Mouse (Mus musculus) midbrain, postnatal 0 days (tissue): Measurements from ENCODE around the gene Itpr1. TPM values are rescaled to one million over a fixed set of nuclear protein-coding genes. Genes with fewer than 3 reads are reported as not detected.

Source experiments
- ATAC-seq: fragments of 200-750 bp; cut with Nextera tagmentation; 2 replicates; pipeline ENCODE4 v1.8.0; 2017; ENCODE audit warnings: moderate number of reproducible peaks, mild to moderate bottlenecking, moderate TSS enrichment, moderate library complexity; ENCODE audit not compliant: low FRiP score
- DNase-seq: peaks from one replicate; pipeline ENCODE4 v3.0.0-alpha.2; 2015; ENCODE audit warnings: low spot score
- H3K27ac ChIP-seq: fragments of 300-500 bp; sonication (generic); 2 replicates; pipeline ENCODE4 v1.5.1; 2014; ENCODE audit warnings: low read depth, mild to moderate bottlenecking, low read length, mixed read lengths
- H3K27me3 ChIP-seq: fragments of 300-500 bp; sonication (generic); 2 replicates; pipeline ENCODE4 v1.6.1; 2014; ENCODE audit warnings: low read length, control low read depth, mixed read lengths; ENCODE audit not compliant: insufficient read depth
- H3K36me3 ChIP-seq: fragments of 300-500 bp; sonication (generic); 2 replicates; pipeline ENCODE4 v1.6.1; 2014; ENCODE audit warnings: low read length, control low read depth, mixed read lengths; ENCODE audit not compliant: insufficient read depth
- H3K4me1 ChIP-seq: fragments of 300-500 bp; sonication (generic); 2 replicates; pipeline ENCODE4 v1.6.1; 2014; ENCODE audit warnings: mild to moderate bottlenecking, control low read depth, antibody characterized with exemption, low read length, mixed read lengths; ENCODE audit not compliant: insufficient read depth
- H3K4me2 ChIP-seq: fragments of 300-500 bp; sonication (generic); 2 replicates; pipeline ENCODE4 v1.6.1; 2014; ENCODE audit warnings: low read depth, mild to moderate bottlenecking, low read length, mixed read lengths; ENCODE audit not compliant: poor library complexity, severe bottlenecking
- H3K4me3 ChIP-seq: fragments of 300-500 bp; sonication (generic); 2 replicates; pipeline ENCODE4 v1.5.1; 2014; ENCODE audit warnings: low read depth, mild to moderate bottlenecking, low read length, moderate library complexity
- H3K9ac ChIP-seq: fragments of 300-500 bp; sonication (generic); replicated peaks from 2 replicates; pipeline ENCODE4 v1.6.1; 2014; ENCODE audit warnings: mild to moderate bottlenecking, low read length, moderate library complexity, mixed read lengths; ENCODE audit not compliant: poor library complexity, severe bottlenecking
- H3K9me3 ChIP-seq: fragments of 300-500 bp; sonication (generic); 2 replicates; pipeline ENCODE4 v1.6.1; 2016; ENCODE audit warnings: low read length, control low read depth
- CTCF ChIP-seq: IDR thresholded peaks from 2 replicates; pipeline ENCODE4 v1.5.1; 2016; ENCODE audit warnings: antibody characterized with exemption, mild to moderate bottlenecking
- WGBS: fragments of 180-500 bp; shearing (Covaris S2); extraction: QIAGEN DNeasy Blood & Tissue Kit; methylation state at CpG from one replicate; pipeline ENCODE4 v1.1.7; 2014; 5-methylcytosine and 5-hydroxymethylcytosine counted together
- polyA plus RNA-seq: library from polyadenylated mRNA; unstranded; fragments of >200 nt; fragmentation: Nextera tagmentation; extraction: Ambion mirVana; gene quantifications from 2 replicates; pipeline ENCODE4 v1.2.1, GENCODE M21; 2015
- total RNA-seq: library from RNA; depleted of rRNA; stranded (reverse); fragments of >200 nt; gene quantifications from 2 replicates; pipeline ENCODE4 v1.2.3, GENCODE M21; 2014; rRNA removed

The Itpr1 gene
- total RNA-seq (16.7 and 23.2 TPM in 2 replicates), polyA plus RNA-seq (2.4 and 3.3 TPM in 2 replicates)

GRCm38 (mm10) chr6:108212881-108213295, at the start of gene Itpr1:
Gene Itpr1 (plus strand): TSS chr6:108213096.
- peak; percentile 99 for ATAC-seq
- DNase-seq, result peak; percentile 98
- Histone ChIP-seq H3K9ac (peak within 1 kb of the TSS; percentile 52), H3K27me3 (no peaks in the 10 kb centered on the region), H3K4me2 (peak within 1 kb of the TSS; percentile 94), H3K27ac (no peak within 1 kb of the TSS), H3K9me3 (no peaks in the 10 kb centered on the region), H3K4me3 (peak within 1 kb of the TSS; percentile 63), H3K36me3 (no peaks in the 10 kb centered on the region), H3K4me1 (no peaks in the 10 kb centered on the region; the same call in 1 of the 2 replicates)
- WGBS, result 1% methylated on average over 27 of the region's 27 CpGs
- TF ChIP-seq CTCF, result no peak

- Histone ChIP-seq H3K4me3 (no peak overlapping the region), H3K9me3 (no peaks in the 10 kb centered on the region), H3K4me1 (no peaks in the 10 kb centered on the region), H3K27ac (no peak overlapping the region), H3K27me3 (no peaks in the 10 kb centered on the region), H3K9ac (no peak overlapping the region), H3K4me2 (no peak overlapping the region), H3K36me3 (no peaks in the 10 kb centered on the region)
- no peak for TF ChIP-seq CTCF
- DNase-seq (no peak), ATAC-seq (no peak)
- 64% methylated on average over 5 of the region's 5 CpGs for WGBS
These were observed 48.0 kb upstream of the Itpr1 start for GRCm38 (mm10) chr6:108164935-108165334.

- Histone ChIP-seq H3K36me3 (no peaks in the 10 kb centered on the region), H3K27me3 (no peaks in the 10 kb centered on the region), H3K4me2 (no peak overlapping the region), H3K27ac (no peak overlapping the region), H3K4me3 (no peak overlapping the region), H3K9me3 (no peaks in the 10 kb centered on the region), H3K9ac (no peak overlapping the region), H3K4me1 (no peaks in the 10 kb centered on the region)
- DNase-seq (no peak), ATAC-seq (no peak)
- TF ChIP-seq CTCF, result no peak
- 92% methylated on average over 2 of the region's 2 CpGs for WGBS
These were observed 47.3 kb upstream of the Itpr1 start for GRCm38 (mm10) chr6:108165598-108165997.

- H3K27ac ChIP-seq, result no peak overlapping the region
- H3K4me1 ChIP-seq, result no peaks in the 10 kb centered on the region
- 77% methylated on average over 7 of the region's 7 CpGs for WGBS
- no peak overlapping the region for H3K4me3 ChIP-seq
- TF ChIP-seq CTCF, result no peak
- no peak for DNase-seq
- no peak overlapping the region for H3K4me2 ChIP-seq
- H3K9ac ChIP-seq, result no peak overlapping the region
- H3K9me3 ChIP-seq, result no peaks in the 10 kb centered on the region
- no peaks in the 10 kb centered on the region for H3K27me3 ChIP-seq
- ATAC-seq, result no peak
- H3K36me3 ChIP-seq, result peaks cover 9% of the 10 kb centered on the region; the same call in 1 of the 2 replicates
These were observed 44.8 kb upstream of the Itpr1 start for GRCm38 (mm10) chr6:108167946-108168680.

- 93% methylated on average over 6 of the region's 6 CpGs for WGBS
- H3K27me3 ChIP-seq, result no peaks in the 10 kb centered on the region
- H3K4me1 ChIP-seq, result no peaks in the 10 kb centered on the region
- H3K4me3 ChIP-seq, result no peak overlapping the region
- H3K9me3 ChIP-seq, result no peaks in the 10 kb centered on the region
- ATAC-seq (no peak), DNase-seq (no peak)
- TF ChIP-seq CTCF, result no peak
- H3K27ac ChIP-seq, result no peak overlapping the region
- H3K4me2 ChIP-seq, result no peak overlapping the region
- peaks cover 9% of the 10 kb centered on the region; the same call in 1 of the 2 replicates for H3K36me3 ChIP-seq
- H3K9ac ChIP-seq, result no peak overlapping the region
These were observed 44.2 kb upstream of the Itpr1 start for GRCm38 (mm10) chr6:108168723-108169122.

GRCm38 (mm10) chr6:108169466-108169865, 43.4 kb upstream of the Itpr1 start:
- Histone ChIP-seq H3K9ac (no peak overlapping the region), H3K4me2 (no peak overlapping the region), H3K27me3 (no peaks in the 10 kb centered on the region), H3K27ac (no peak overlapping the region), H3K9me3 (no peaks in the 10 kb centered on the region), H3K4me1 (no peaks in the 10 kb centered on the region), H3K4me3 (no peak overlapping the region), H3K36me3 (peaks cover 9% of the 10 kb centered on the region; the same call in 1 of the 2 replicates)
- no peak for DNase-seq
- no peak for ATAC-seq
- TF ChIP-seq CTCF, result no peak
- WGBS, result 94% methylated on average over 3 of the region's 3 CpGs
